Mouse (Mus musculus) E14TG2a.4 (cell line): Measurements from ENCODE around the gene Plcxd2.

ENCODE experiments used
- CTCF ChIP-seq: conservative IDR thresholded peaks from 2 replicates; pipeline ENCODE4 v1.5.1; 2014; ENCODE audit warnings: low read length
- POU5F1 ChIP-seq: IDR thresholded peaks from 2 replicates; pipeline ENCODE4 v1.6.1; 2014; ENCODE audit warnings: low read length, borderline replicate concordance

DNA sequence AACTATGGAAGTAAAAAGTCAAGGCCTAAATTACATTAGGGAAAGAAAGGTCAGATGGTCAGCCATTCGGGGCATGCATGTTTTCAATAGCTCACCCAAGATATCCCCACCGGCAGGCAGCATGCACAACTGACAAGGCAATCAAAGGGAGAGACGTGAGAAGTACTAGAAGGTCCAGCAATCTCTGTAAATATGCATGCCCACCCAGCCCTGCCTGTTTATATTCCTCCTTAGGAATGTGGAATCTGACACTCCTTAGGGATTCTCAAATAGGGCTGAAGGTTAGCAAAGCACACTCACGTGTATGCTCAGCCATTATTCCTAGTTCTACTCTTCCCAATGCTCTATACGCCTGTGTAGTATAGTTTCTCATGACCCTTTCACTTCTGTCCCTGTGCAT, 46.9 kb downstream of the Plcxd2 start:
- TF ChIP-seq CTCF (no peak), POU5F1 (no peak)
